Mouse (Mus musculus): ENCODE data around the gene Slc38a10.
A peak's percentile ranks its signal among the peaks of the same experiment; 100 is the strongest.

Slc38a10 gene

DNA sequence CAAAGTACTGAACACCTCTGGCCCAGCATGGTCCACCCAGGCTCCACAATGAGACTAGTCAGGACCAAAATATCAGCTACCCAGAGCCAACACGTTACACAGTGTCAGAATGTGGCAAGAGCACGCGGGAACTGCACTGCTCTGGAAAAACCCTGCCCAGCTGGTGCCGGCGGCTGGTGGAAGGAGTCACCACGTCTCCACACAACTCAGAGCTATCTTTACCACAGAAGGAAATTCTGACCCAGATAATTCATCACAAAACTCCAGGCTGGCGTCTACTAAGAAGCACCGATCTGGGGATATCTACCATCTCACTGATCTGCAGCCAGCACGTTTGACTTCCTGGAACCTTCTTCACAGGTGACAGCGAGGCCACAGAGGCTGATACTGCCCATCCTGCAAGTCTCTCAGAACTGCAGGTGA lies 11.8 kb downstream of the Slc38a10 start:
- no peak for DNase-seq (ENCODE audit: low spot score)

DNA sequence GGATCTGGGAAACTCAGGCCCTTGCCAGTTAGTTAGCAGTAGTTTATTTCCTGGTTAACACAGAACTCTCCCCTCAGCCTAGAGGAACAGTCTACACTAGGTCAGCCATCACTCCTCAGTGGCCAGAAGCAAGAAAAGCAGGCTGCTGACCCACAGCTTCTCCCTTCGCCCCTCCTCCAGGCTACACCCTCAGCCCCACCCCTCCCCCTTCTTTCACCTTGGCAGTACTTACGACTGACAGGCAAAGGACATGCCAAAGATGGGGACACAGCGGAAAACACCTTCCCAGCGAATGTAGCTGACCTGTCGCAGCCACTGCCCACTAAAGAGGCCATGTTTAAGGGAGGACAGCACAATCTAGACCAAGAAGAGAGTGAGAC lies 13.5 kb downstream of the Slc38a10 start:
- no peak for DNase-seq (ENCODE audit: low spot score)

DNA sequence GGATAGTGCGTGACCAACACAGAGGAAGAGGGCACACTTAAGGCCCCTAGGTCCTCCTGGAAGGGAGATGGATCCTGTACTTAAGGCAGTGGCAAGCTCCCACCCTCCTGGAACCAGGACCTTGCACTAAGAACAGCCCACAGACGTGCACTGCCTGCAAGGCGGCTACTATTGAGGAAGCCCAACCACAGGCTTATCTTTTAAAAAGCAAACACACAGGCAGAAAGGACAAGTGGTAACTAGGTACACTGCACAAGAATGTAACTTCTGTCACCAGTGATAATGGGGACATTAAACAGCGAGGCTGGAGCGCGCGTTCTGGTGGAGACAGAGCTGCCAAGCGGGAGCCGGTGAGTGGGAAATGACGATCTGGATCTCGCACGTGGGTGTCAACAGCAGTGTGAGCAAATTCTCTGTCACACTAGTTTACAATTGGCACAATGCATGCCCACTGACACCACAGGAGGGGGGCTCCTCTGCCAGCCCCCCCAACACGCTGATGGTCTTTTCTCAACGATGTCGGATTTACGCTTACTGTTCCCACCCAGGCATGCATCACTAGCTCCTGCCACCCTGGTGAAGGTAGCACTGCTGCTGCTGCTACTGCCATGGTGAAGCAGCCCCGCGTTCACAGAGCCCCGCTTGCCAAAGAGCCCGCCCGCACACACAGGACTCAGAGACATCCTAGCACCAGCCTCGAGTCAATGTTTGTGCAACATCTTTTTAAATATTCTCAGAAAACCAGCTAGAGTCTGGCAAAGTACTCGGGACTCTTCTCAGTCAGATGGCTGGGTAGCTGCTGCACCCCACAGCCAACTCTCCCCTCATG lies 14.1 kb downstream of the Slc38a10 start:
- DNase-seq (ENCODE audit: low spot score) = no peak

DNA sequence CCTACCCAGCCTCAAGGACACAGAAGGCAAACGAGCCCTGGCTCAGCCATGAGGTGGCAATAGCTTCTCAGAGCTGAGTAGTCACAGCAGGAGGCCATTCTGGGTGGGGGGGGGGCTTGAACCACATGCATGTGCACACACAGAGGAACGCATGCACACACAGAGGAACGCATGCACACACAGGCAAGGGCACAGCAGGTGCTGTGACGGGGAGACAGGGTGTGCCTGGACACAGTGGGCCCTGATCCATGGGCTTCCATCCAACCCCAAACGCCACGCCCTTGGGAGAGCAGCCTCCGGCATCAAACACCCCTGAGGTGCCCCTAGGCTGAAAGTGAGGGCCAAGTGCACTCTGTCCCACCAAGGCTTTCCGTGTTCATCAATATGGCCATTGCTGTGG lies 15.0 kb downstream of the Slc38a10 start:
- DNase-seq (ENCODE audit: low spot score) = no peak

GRCm38 (mm10) chr11:120134847-120135530 lies 16.2 kb downstream of the Slc38a10 start:
- DNase-seq (ENCODE audit: low spot score) = no peak

DNA sequence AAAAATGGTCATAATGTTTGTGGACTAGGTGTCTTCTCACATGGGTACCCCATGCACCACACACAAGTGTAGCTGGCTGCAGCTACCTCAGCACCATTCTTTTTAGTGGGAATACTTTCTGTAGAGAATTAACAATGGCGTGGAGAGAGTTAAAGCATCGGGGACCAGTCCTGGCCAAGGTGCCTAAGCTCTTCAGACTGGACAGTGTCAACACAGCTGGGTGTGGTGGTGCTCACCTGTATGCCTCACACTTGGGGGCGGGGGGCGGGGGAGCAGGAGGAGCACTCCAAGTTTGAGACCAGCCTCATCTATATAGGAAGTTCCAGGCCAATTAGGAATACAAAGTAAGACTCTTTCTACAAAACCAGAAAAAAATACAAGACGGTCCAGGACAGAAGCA lies 17.0 kb downstream of the Slc38a10 start:
- no peak for DNase-seq (ENCODE audit: low spot score)

DNA sequence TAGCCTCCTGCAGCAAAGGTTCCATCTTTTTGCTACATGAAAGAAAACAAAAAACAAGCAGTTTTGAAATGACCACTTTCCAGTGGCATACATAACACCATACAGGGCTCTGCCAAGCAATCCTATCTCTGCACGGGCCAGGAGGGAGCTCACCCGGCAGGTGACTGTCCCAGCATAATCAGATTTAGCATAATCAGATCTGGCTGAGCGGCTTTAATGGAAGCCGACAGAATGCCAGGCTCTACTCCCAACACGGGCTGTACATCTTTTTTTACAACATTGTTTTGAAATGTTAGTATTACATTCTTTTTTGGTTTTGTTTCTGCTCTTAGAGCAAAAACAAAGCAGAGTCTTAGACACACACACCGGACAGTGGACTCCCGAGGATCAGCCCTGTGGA lies 21.9 kb downstream of the Slc38a10 start:
- DNase-seq (ENCODE audit: low spot score) = no peak

DNA sequence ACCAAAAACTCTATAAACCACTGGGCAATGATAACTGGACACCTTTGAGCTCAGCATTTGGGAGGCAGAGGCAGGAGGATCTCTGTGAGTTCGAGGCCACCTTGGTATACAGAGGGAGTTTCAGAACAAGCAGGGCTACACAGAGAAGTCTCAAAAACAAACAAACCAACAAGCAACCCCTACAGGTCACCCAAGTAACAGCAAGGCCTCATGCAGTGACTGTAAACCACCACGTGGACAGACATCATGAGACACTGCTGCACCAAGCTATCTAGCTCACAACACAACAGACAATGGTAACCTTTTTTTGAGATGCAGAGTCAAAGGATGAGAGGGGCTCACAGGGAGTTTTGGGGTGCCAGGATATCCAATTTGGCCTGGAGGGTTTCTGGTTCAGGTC lies 24.3 kb downstream of the Slc38a10 start:
- no peak for DNase-seq (ENCODE audit: low spot score)

DNA sequence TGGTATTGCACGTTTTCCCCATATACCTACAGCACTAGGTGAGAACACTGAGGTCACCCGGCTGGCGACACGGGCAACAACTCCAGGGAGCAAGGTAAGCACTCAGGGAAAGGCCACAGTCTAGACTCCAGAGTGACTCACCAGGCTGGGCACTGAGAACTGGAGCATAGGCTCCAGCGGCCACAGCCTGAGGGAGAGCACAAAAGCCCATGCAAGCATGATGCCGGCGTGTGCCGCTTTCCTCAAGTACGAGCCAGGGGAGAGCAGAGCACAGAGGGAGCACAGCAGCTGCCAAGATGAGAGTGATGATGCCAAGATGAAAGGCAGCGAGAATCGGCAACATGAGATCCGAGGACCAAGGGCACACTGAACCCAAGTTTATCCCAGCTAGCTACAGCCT lies 29.0 kb downstream of the Slc38a10 start:
- DNase-seq (ENCODE audit: low spot score) = no peak

DNA sequence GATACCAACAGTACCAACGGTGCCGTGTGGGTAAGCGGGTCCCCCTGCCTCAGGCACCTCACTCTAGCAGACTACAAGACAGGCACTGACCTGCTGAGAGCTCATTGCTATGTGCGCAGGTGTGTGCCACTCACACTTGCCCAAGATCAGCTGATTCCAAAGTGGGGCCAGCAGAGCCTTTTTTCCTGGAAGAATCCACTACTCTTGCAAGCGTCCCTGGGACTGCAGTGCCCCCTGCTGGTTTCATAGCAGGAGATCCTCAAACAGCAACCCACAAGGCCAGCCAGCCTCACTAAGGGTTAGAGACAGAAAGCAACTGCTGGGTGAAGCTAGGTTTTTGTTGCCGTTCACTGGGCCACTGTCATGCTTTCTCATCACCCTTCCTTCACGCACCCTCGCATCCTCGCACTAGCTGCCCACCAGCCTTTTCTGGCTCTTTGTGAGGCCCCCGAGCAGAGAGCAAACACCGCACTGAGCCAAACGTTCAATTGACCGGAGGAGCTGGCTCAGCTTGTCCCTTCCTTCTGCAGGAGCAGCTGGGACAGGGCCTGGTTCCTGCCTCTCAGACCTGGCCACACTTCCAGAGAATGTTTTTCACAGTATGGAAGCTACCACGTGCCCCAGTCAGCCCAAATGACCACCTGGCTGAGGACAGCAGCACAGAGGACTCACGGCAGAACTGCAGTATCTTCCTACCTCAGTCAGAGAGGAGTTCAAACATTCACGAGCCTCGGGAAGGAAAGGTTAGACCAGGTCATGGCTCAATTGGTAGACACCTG lies 30.3 kb downstream of the Slc38a10 start:
- DNase-seq (ENCODE audit: low spot score) = peak; percentile 78

GRCm38 (mm10) chr11:120119936-120120541 lies 31.1 kb downstream of the Slc38a10 start:
- no peak for DNase-seq (ENCODE audit: low spot score)

DNA sequence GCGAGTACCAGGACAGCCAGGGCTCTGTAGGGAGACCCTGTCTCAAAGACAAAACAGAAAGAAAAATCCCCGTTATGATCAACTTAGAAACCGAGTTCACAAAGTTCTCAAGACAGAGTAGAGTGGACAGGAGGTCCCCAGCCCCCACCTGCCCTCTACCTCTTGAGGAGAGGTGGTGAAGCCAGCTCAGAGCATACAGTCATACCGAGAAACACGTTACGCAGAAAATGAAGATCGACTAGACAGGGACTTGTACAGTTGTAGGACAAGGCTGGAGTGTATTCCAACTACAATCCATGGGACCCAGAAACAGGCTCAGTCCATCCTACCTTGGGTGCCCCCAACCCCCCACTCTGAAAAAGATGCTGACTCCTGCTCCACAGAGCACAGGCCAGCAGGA lies 32.0 kb downstream of the Slc38a10 start:
- no peak for DNase-seq (ENCODE audit: low spot score)

DNA sequence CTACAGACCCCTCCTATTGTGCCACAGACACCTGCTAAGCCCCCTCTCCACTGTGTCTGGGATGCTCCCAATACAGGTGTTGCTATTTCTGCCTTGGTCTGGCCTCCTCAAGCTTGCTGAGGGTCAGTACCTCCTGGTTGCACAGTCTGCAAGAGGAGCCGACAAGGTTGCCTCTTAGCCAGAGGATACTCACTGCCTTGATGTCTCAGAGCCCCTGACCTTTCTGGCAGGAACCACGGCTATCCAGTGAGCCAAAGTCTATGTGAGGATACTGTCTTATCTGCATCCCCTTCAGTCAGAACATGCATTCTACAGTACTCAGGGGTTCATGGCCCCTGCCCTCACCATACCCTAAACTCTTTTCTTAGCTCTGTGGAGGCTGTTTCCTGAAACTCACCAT lies 33.5 kb downstream of the Slc38a10 start:
- DNase-seq (ENCODE audit: low spot score) = no peak

GRCm38 (mm10) chr11:120114488-120115215 lies 36.5 kb downstream of the Slc38a10 start:
- DNase-seq (ENCODE audit: low spot score) = no peak

- no peak for DNase-seq (ENCODE audit: low spot score)
Measured at GRCm38 (mm10) chr11:120112136-120112535, 39.0 kb downstream of the Slc38a10 start.

DNA sequence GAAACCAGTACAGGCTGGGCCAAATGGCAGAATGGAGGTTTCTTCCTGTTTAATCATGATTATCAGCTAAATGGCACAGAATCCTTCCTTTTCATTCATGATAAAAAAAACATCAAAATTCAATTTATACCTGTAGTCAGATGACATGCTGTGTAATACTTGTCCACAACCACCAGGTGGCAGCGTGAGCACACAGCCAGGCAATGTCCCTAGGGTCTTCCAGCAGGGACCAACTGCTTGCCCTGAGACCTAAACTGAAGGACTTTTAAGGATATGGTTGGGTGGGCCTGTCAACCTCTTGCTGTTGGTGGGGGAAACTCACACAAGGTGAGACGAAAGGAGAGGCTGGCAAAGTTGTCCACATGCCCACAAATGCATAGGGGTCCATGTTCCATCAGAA lies 40.1 kb downstream of the Slc38a10 start:
- peak; percentile 80 for DNase-seq (ENCODE audit: low spot score)

GRCm38 (mm10) chr11:120110554-120110953 lies 40.6 kb downstream of the Slc38a10 start:
- no peak for DNase-seq (ENCODE audit: low spot score)

DNA sequence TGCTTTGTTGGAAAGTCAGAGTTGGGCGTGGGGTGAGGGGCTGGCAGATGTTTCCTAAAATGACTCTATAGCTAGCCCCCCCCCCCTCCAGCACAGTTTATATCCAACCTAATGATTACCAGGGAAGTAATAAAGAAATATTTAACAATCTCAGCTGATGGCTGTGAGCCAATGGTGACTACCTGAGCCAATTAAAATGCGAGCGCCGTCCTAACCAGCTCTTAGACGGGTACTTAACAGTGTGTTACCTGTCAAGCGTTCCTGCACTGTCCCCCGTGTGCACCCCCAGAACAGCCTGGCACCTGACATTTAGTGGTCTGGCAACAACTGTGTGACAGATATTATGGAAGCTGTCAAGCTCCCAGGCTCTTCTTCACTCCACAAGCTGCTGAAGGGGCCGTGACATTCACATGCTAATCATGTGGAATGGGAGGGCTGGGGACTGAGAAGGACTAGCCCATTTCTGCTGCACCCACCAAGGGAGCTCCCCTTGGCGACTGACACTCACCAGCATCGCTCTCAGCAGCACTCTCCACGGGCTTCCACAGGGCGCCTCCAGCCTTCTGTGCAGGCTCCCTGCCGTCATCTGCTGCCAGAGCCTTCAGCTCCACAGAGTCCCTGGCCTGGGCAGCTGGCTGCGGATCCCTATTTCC lies 41.5 kb downstream of the Slc38a10 start:
- DNase-seq (ENCODE audit: low spot score) = no peak

- DNase-seq (ENCODE audit: low spot score) = no peak
Measured at GRCm38 (mm10) chr11:120107796-120108195, 43.4 kb downstream of the Slc38a10 start.

GRCm38 (mm10) chr11:120107026-120107425 lies 44.1 kb downstream of the Slc38a10 start:
- DNase-seq (ENCODE audit: low spot score) = no peak

DNA sequence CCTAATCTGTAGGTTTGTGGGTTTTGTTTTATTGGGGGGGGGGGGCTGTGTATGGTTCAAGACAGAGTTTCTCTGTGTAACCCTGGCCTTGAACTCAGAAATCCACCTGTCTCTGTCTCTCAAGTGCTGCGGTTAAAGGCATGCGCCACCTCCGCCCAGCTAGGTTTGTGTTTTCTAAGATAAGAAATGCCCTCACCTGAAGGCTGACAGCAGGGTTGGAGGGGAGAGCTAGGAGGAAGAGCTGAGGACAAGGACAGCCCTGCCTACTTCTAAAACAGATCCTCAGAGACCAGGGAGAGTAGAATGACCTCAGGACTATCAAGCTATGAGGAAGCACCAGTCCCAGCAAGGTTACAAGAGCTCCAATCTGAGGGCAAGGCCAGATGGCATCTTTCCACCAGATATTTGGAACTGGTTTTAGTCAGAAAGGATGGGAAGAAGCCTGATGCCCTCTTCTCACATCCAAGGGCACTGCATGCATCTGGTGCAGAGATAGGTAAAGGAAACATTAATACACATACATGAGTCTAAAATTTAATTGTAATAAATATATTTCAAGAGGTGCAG lies 47.6 kb downstream of the Slc38a10 start:
- no peak for DNase-seq (ENCODE audit: low spot score)
